Mouse (Mus musculus): ENCODE data around the gene Tigd4. TPM values are rescaled to one million over a fixed set of nuclear protein-coding genes. Genes with fewer than 3 reads are reported as not detected.

Gene Tigd4
- polyA plus RNA-seq, 1 experiment from 2014 or later: 0.06 TPM

DNA sequence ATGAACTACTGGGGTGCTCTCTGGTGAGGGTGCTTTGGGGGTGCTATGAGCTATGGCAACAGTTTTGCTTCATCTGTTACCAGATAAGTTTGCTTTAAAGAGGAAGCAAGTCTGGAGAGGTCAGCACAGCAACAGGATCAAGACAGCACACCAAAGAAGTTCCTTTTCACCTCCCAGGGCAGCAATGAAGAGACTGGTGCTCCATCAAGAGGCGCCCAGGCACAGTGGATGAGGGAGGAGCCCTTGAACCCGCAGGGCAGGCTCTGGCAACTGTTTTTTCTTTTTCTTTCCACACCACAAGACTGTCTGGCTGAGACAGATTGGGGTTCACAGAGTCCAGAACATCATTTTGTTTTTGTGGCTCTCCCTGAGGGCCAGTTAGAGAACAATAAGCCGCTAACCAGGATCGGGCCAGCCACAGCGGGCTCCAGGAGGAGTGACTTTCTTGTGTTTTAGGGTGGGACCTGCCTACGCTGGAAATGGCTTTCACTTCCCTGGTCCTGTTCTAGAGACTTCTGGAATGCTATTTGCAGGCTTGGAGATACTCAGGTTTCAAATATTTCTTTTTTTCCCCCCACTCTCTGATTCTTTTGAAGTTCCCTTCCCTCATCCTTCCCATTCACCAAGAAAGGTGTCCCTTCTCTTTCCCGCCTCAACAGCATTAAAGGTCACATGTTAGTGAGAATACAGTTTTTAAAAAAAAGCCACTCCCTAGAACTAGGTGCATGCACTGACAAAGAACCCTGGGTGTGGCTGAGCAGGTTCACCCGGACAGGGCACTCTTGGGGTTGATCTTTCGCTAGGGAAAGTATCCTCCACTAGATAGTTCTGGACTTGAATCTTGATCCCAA, 52.0 kb downstream of the Tigd4 start:
- 85% methylated on average over 9 of the region's 9 CpGs for WGBS
- H3K4me2 ChIP-seq (replicated peaks): no peak overlapping the region
- peaks cover 6% of the 10 kb centered on the region for H3K4me1 ChIP-seq
- H3K4me3 ChIP-seq: no peak overlapping the region
- H3K36me3 ChIP-seq: no peaks in the 10 kb centered on the region
- H3K9ac ChIP-seq (replicated peaks): no peak overlapping the region
- H3K27ac ChIP-seq (replicated peaks): no peak overlapping the region
- H3K27me3 ChIP-seq: no peaks in the 10 kb centered on the region
- ATAC-seq (replicated peaks): no peak
- H3K9me3 ChIP-seq: no peaks in the 10 kb centered on the region

DNA sequence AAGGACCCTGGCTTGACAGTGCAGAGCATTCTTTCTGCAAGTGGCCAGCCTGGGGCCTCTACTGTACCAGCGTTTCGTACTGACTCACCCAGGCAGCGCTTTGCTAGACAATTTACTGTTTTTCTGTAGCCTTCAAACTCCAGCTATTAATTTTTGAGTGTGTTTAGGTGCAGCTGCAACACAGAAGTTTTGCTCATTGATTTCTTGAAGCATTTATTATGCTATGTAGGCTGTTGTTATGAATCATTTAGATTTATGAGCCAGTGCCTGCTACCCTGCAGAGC, 52.6 kb downstream of the Tigd4 start:
- no peak for ATAC-seq (replicated peaks)
- H3K36me3 ChIP-seq: no peaks in the 10 kb centered on the region
- 92% methylated on average over 3 of the region's 3 CpGs for WGBS
- H3K9me3 ChIP-seq: no peaks in the 10 kb centered on the region
- no peak overlapping the region for H3K4me3 ChIP-seq
- no peak overlapping the region for H3K27ac ChIP-seq (replicated peaks)
- H3K9ac ChIP-seq (replicated peaks): no peak overlapping the region
- no peak overlapping the region for H3K4me2 ChIP-seq (replicated peaks)
- H3K4me1 ChIP-seq: peaks cover 6% of the 10 kb centered on the region
- H3K27me3 ChIP-seq: no peaks in the 10 kb centered on the region

DNA sequence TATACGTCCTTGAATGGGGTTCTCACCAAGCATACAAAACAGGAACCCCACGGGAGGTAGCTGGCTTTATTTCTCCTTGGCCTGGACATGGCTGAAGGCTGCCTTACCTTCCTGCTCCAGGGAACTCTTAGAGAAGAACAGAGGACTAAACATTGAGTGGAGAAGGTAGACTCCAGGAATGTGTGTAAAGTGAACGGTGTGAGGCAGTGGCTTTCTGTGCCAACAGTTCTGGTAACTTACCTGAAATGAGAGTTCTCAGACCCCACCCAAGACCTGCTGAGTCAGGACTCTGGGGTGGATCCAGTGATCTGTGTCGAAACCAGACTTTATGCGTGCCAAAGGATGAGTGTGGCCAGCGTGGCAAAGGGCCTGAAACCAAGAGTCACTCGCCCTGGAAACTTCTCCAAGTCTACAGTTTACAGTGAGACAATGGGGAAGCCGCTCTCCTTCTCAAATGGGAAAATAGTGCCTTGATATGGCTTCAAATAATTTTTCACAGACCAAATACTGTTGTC, 53.0 kb downstream of the Tigd4 start:
- no peaks in the 10 kb centered on the region for H3K9me3 ChIP-seq
- ATAC-seq (replicated peaks): no peak
- no peak overlapping the region for H3K9ac ChIP-seq (replicated peaks)
- H3K36me3 ChIP-seq: no peaks in the 10 kb centered on the region
- no peak overlapping the region for H3K27ac ChIP-seq (replicated peaks)
- H3K27me3 ChIP-seq: no peaks in the 10 kb centered on the region
- peaks cover 6% of the 10 kb centered on the region for H3K4me1 ChIP-seq
- H3K4me3 ChIP-seq: no peak overlapping the region
- WGBS: 76% methylated on average over 8 of the region's 8 CpGs
- no peak overlapping the region for H3K4me2 ChIP-seq (replicated peaks)

Other genes starting within 250 kb of the Tigd4 start
- 1.6 and 1.7 TPM in 2 replicates for gene Fhdc1, start 113.1 kb upstream of the Tigd4 start, polyA plus RNA-seq (2015; fragmentation: Nextera tagmentation; extraction: Ambion mirVana)
- 24.2 and 24.7 TPM in 2 replicates for gene Arfip1, start 10.9 kb upstream of the Tigd4 start, polyA plus RNA-seq (2015; fragmentation: Nextera tagmentation; extraction: Ambion mirVana)
- gene Tmem154, start 72.6 kb downstream of the Tigd4 start, polyA plus RNA-seq (2015; fragmentation: Nextera tagmentation; extraction: Ambion mirVana): 0.65 and 0.88 TPM in 2 replicates
- gene Fbxw7, start 221.7 kb downstream of the Tigd4 start, polyA plus RNA-seq (2015; fragmentation: Nextera tagmentation; extraction: Ambion mirVana): 33.2 and 37.6 TPM in 2 replicates